Mouse (Mus musculus) right cerebral cortex, postnatal 36 days (tissue): ENCODE measurements around the gene Pla2g4e.
"Not testable (repeated sequence)": the region's sequence is repeated elsewhere in the genome, so short reads cannot be mapped to it uniquely, and the experiment has no call there.

ENCODE experiments used
- DNase-seq, 2 experiments: peaks; one replicate each; pipeline ENCODE4 v3.0.0; 2022; ENCODE audit warnings: low spot score in 2 of 2, mixed read lengths in 1 of 2

Pla2g4e gene

GRCm38 (mm10) chr2:120244679-120245420 lies at the start of gene Pla2g4e:
Pla2g4e (minus strand) TSS chr2:120245335.
- peak in 1 of 2 experiments; percentile 50 for DNase-seq

- DNase-seq = no peak
Measured at GRCm38 (mm10) chr2:120291471-120292078, 46.4 kb upstream of the Pla2g4e start.

GRCm38 (mm10) chr2:120288995-120289394 lies 43.9 kb upstream of the Pla2g4e start, which contains the start of gene Pla2g4d:
Pla2g4d (minus strand) TSS chr2:120289197.
- no peak for DNase-seq

GRCm38 (mm10) chr2:120288401-120288800 lies 43.3 kb upstream of the Pla2g4e start:
- no peak for DNase-seq

- no peak for DNase-seq
Measured at GRCm38 (mm10) chr2:120285639-120286038, 40.5 kb upstream of the Pla2g4e start.

- DNase-seq = no peak
Measured at GRCm38 (mm10) chr2:120284705-120285104, 39.6 kb upstream of the Pla2g4e start.

GRCm38 (mm10) chr2:120284094-120284493 lies 39.0 kb upstream of the Pla2g4e start:
- DNase-seq = no peak

- no peak for DNase-seq
Measured at GRCm38 (mm10) chr2:120283550-120283949, 38.4 kb upstream of the Pla2g4e start.

- no peak for DNase-seq
Measured at GRCm38 (mm10) chr2:120281221-120281620, 36.1 kb upstream of the Pla2g4e start.

GRCm38 (mm10) chr2:120279961-120280360 lies 34.8 kb upstream of the Pla2g4e start:
- DNase-seq = peak in 1 of 2 experiments; percentile 23

GRCm38 (mm10) chr2:120276951-120277350 lies 31.8 kb upstream of the Pla2g4e start:
- no peak for DNase-seq

- DNase-seq = no peak
Measured at GRCm38 (mm10) chr2:120268635-120269034, 23.5 kb upstream of the Pla2g4e start.

GRCm38 (mm10) chr2:120265523-120265922 lies 20.4 kb upstream of the Pla2g4e start:
- DNase-seq = no peak

GRCm38 (mm10) chr2:120264858-120265257 lies 19.7 kb upstream of the Pla2g4e start:
- DNase-seq = no peak

- no peak for DNase-seq
Measured at GRCm38 (mm10) chr2:120262876-120263275, 17.7 kb upstream of the Pla2g4e start.

- no peak for DNase-seq
Measured at GRCm38 (mm10) chr2:120261346-120261745, 16.2 kb upstream of the Pla2g4e start.

- DNase-seq = no peak
Measured at GRCm38 (mm10) chr2:120256259-120256658, 11.1 kb upstream of the Pla2g4e start.

GRCm38 (mm10) chr2:120252644-120253043 lies 7.5 kb upstream of the Pla2g4e start:
- DNase-seq = no peak

GRCm38 (mm10) chr2:120245421-120246016 lies 384 bp upstream of the Pla2g4e start:
- DNase-seq = peak in 1 of 2 experiments; percentile 12

GRCm38 (mm10) chr2:120243995-120244394 lies 1.1 kb downstream of the Pla2g4e start:
- DNase-seq = no peak

- no peak for DNase-seq
Measured at GRCm38 (mm10) chr2:120242791-120243467, 2.2 kb downstream of the Pla2g4e start.

- DNase-seq = not testable (repeated sequence)
Measured at GRCm38 (mm10) chr2:120238733-120239132, 6.4 kb downstream of the Pla2g4e start.
